In the genomic region with DNA sequence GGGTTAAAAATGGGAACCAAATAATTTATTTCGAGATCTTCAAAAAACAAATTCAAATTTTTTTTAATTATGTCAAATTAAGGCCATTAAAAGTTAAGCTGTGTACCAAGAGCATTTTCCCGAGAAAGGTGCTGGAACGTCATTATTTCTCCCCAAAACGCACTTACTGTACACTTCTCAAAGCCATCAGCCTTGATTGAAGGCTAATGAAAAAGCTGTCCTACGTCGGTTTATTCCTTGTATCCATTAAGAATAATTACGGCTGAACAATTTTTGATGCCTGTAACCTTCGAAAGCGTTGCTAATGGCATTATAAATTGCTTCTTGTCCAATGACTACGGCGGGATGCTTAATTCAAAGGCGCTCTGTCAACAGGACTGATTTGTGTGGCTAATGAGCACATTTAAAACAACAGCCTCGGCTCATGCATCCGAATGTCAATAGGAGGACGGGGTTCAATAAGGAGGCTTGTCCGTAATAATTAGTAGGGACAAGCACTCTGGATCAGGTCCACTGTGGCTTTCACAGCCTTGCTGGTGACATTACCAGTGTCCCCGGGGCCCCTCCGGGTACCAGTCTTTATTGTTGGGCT, we compare ENCODE assay signal across 18 mouse cellular contexts.
DNase-seq lines count a peak whose midpoint lies in the region; ATAC-seq lines count a peak whose summit lies in the region.
"Had no signal": no experiment of that assay in that cellular context is flagged by ENCODE, and none has a peak within 500 bp of the region (broad histone marks: within the 10 kb centered on the region; RNA-seq: fewer than 3 reads in every experiment).

No protein-coding gene starts in this region.

- no peaks in the 10 kb centered on the region for H3K9me3 ChIP-seq in midbrain, embryonic 13.5 days
- no peaks in the 10 kb centered on the region for H3K9me3 ChIP-seq in midbrain, embryonic 15.5 days
- H3K9me3 ChIP-seq in forebrain, embryonic 12.5 days, result no peaks in the 10 kb centered on the region
- no peaks in the 10 kb centered on the region for H3K9me3 ChIP-seq in forebrain, embryonic 15.5 days
- H3K9me3 ChIP-seq: embryonic facial prominence, embryonic 10.5 days; heart, embryonic 13.5 days; hindbrain, embryonic 13.5 days had no signal

- ATAC-seq in midbrain, embryonic 13.5 days, result 0 out of 2 replicates have a peak, but pooled peaks have one; percentile 27
- no peak for ATAC-seq in midbrain, embryonic 15.5 days (replicated peaks)
- ATAC-seq in forebrain, embryonic 12.5 days (ENCODE audit: low FRiP score), result peak; percentile 68
- peak; percentile 74 for ATAC-seq in forebrain, embryonic 15.5 days (replicated peaks)
- ATAC-seq: intestine, embryonic 16.5 days had no signal

- H3K4me1 ChIP-seq in midbrain, embryonic 13.5 days (replicated peaks), result peaks cover 13% of the 10 kb centered on the region
- H3K4me1 ChIP-seq in midbrain, embryonic 15.5 days, result peaks cover 13% of the 10 kb centered on the region
- H3K4me1 ChIP-seq in forebrain, embryonic 12.5 days, result peaks cover 15% of the 10 kb centered on the region
- H3K4me1 ChIP-seq in forebrain, embryonic 15.5 days, result peaks cover 18% of the 10 kb centered on the region
- H3K4me1 ChIP-seq: heart, embryonic 13.5 days had no signal

- WGBS in midbrain, embryonic 13.5 days, result 46% methylated on average over 18 of the region's 18 CpGs
- WGBS in midbrain, embryonic 15.5 days, result 43% methylated on average over 18 of the region's 18 CpGs
- WGBS in forebrain, embryonic 12.5 days, result 26% methylated on average over 18 of the region's 18 CpGs
- 12% methylated on average over 18 of the region's 18 CpGs for WGBS in forebrain, embryonic 15.5 days

- peaks cover 60% of the 10 kb centered on the region for H3K27me3 ChIP-seq in midbrain, embryonic 13.5 days
- H3K27me3 ChIP-seq in midbrain, embryonic 15.5 days (replicated peaks), result peaks cover 16% of the 10 kb centered on the region
- peaks cover 80% of the 10 kb centered on the region for H3K27me3 ChIP-seq in forebrain, embryonic 12.5 days
- peaks cover 4% of the 10 kb centered on the region; the same call in 1 of the 2 replicates for H3K27me3 ChIP-seq in forebrain, embryonic 15.5 days

- no peak overlapping the region for H3K4me2 ChIP-seq in midbrain, embryonic 13.5 days (replicated peaks)
- no peak overlapping the region for H3K4me2 ChIP-seq in midbrain, embryonic 15.5 days
- no peak overlapping the region for H3K4me2 ChIP-seq in forebrain, embryonic 12.5 days
- H3K4me2 ChIP-seq in forebrain, embryonic 15.5 days (replicated peaks), result no peak overlapping the region
- H3K4me2 ChIP-seq: heart, embryonic 13.5 days; hindbrain, embryonic 13.5 days had no signal

- no peak overlapping the region for H3K4me3 ChIP-seq in midbrain, embryonic 13.5 days (replicated peaks)
- no peak overlapping the region for H3K4me3 ChIP-seq in midbrain, embryonic 15.5 days
- H3K4me3 ChIP-seq in forebrain, embryonic 12.5 days (replicated peaks), result no peak overlapping the region
- H3K4me3 ChIP-seq in forebrain, embryonic 15.5 days, result no peak overlapping the region
- H3K4me3 ChIP-seq: embryonic facial prominence, embryonic 10.5 days; heart, embryonic 13.5 days; hindbrain, embryonic 13.5 days had no signal

- DNase-seq in retina, postnatal 1 day, result peak; percentile 91
- DNase-seq in cerebellum, adult 8-10 months, result no peak
- DNase-seq in gastrocnemius, adult 8-10 months (ENCODE audit: low spot score in 2 of 2), result no peak
- DNase-seq: adrenal gland, postnatal 10 days; cerebellum, adult 11-12 months; cerebellum, adult 9-11 months; cerebellum, postnatal 36 days; gastrocnemius, postnatal 25 days; heart, postnatal 36 days; kidney, adult 2 months had no signal

- no peak overlapping the region for H3K9ac ChIP-seq in midbrain, embryonic 13.5 days (replicated peaks)
- H3K9ac ChIP-seq in midbrain, embryonic 15.5 days, result no peak overlapping the region
- H3K9ac ChIP-seq in forebrain, embryonic 12.5 days, result no peak overlapping the region
- H3K9ac ChIP-seq in forebrain, embryonic 15.5 days (replicated peaks), result no peak overlapping the region
- H3K9ac ChIP-seq: heart, embryonic 13.5 days; hindbrain, embryonic 13.5 days had no signal

- H3K27ac ChIP-seq in midbrain, embryonic 13.5 days, result no peak overlapping the region
- no peak overlapping the region for H3K27ac ChIP-seq in midbrain, embryonic 15.5 days
- peak overlapping the region; percentile 56 for H3K27ac ChIP-seq in forebrain, embryonic 12.5 days
- peak overlapping the region; percentile 16; the same call in 1 of the 2 replicates for H3K27ac ChIP-seq in forebrain, embryonic 15.5 days (replicated peaks)
- H3K27ac ChIP-seq: embryonic facial prominence, embryonic 10.5 days; heart, embryonic 13.5 days; hindbrain, embryonic 13.5 days had no signal

- H3K36me3 ChIP-seq in midbrain, embryonic 13.5 days, result no peaks in the 10 kb centered on the region
- H3K36me3 ChIP-seq in midbrain, embryonic 15.5 days (replicated peaks), result no peaks in the 10 kb centered on the region
- no peaks in the 10 kb centered on the region for H3K36me3 ChIP-seq in forebrain, embryonic 12.5 days (replicated peaks)
- H3K36me3 ChIP-seq in forebrain, embryonic 15.5 days, result no peaks in the 10 kb centered on the region
- H3K36me3 ChIP-seq: embryonic facial prominence, embryonic 10.5 days; heart, embryonic 13.5 days; hindbrain, embryonic 13.5 days had no signal

Comparison
In these comparisons a context has a peak if more than half of its experiments do, and no peak if none do; other contexts are left out.
1. H3K27ac ChIP-seq: peak in forebrain, embryonic 12.5 days (single experiment) and forebrain, embryonic 15.5 days (single experiment); none in midbrain, embryonic 13.5 days (single experiment) and midbrain, embryonic 15.5 days (single experiment).